Mouse (Mus musculus) layer of hippocampus, adult 6 months (tissue): ENCODE measurements around the gene Gnptg. TPM values are rescaled to one million over a fixed set of nuclear protein-coding genes. Genes with fewer than 3 reads are reported as not detected.

ENCODE experiments used
- long read RNA-seq, 2 experiments: library from polyadenylated mRNA; unstranded; transcript quantifications; one replicate each; pipeline ENCODE4 v2.0.0; 2019 to 2020
- microRNA-seq: library from miRNA; unstranded; fragments of <30 nt; microRNA quantifications from one replicate; pipeline ENCODE4 v1.2.0, GENCODE M21; 2020
- polyA plus RNA-seq: library from polyadenylated mRNA; unstranded; fragments of <200 nt; fragmentation: Nextera tagmentation; gene quantifications from 2 replicates; pipeline ENCODE4 v1.2.3, GENCODE M21; 2021

Gnptg gene
- 90.7 and 91.3 TPM in 2 replicates for polyA plus RNA-seq
- long read RNA-seq, experiment 1, transcript Gnptg-201 (11 exons, 1,234 nt) = major isoform, 61 of 111 reads
- long read RNA-seq, experiment 1, partial matches to known transcripts = 19 of 111 reads
- long read RNA-seq, experiment 1, other reads (novel, unspliced or antisense) = 30 of 111 reads
- long read RNA-seq, experiment 2, transcript Gnptg-201 (11 exons, 1,234 nt) = major isoform, 105 of 195 reads
- long read RNA-seq, experiment 2, partial matches to known transcripts = 8 of 195 reads
- long read RNA-seq, experiment 2, other reads (novel, unspliced or antisense) = 82 of 195 reads

DNA sequence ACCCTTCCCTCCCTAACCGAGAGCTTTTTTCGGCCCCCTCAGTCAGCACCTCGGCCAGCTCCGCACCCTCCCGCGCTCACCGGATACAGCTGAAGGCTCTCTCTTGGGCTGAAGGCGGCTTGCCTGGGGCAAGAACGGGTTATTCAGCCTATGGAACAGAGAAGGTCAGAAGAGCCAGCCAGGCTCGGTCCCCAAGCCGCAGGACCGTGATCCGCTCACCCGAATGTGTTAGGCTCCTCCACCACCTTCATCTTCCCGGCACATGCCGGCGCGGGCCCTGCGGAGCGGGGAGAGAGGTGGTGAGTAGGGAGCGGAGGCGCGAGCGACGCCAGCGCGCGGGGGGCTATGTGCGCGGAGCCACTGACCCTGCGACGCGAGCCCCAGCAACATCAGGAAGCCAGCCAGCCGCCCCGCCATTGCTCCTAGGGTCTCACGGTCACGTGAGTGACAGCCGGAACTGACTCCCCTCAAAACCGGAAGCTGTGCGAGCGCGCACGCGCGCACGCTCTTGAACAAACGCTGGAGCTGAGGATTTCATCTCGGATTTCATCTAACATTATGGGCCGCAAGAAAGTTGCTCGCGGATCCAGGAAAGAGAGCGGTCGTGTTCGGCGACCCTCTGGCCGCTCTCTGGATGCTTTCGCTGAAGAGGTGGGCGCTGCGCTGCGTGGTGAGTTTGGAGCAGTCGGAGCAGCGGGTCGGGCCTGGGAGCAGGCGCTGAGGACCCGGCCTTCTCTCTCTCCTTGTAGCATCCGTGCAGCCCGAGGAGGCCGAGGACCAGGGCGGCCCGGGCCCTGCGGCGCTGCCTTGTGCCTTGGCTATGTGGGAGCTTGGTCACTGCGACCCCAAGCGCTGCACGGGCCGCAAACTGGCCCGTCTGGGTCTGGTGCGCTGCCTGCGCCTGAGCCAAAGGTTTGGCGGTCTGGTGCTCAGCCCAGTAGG, at the start of gene Gnptg, which contains the start of gene Tsr3:
Gene Gnptg, minus strand, starts transcription at position 430 of the 942 bp plus-strand sequence.
Gene Tsr3, plus strand, starts transcription at position 476 of the 942 bp plus-strand sequence.

DNA sequence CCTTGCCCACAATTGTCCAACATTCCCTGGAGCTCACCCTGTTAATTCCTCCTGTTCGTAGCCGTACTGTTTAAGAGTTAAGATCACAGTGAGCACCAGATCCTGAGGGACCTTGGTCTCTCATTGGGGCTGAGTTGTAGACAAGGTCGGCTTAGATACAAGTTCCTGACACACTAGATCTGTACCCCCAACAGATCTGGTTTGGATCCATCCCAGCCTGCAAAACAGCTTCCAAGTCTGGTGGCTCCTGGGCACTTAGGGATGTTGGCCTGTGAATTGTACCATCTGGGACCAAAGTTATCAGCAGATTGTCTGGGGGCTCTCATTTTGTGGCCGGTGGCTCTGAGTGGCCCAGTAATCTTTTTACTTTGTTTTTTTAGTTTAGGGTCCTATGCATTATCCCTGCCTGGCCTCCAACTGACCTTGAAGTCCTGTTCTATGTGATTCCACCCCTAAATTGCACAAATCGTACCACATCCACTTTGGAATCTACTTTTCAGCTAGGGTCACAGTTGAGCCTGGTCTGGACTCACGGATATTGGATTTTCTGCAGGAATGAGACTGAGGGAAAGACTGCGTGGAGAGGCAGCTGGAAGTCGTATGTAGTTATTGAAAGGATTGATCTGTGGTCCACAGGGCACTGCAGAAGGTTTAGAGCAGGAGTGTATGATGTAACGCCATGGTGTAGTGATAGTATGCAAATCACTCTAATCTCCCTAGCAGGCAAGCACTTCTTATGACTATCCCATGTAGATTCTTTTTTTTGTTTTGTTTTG, 34.8 kb upstream of the Gnptg start, which contains the start of gene Ube2i:
Gene Ube2i, minus strand, starts transcription at position 52 of the 776 bp plus-strand sequence.

DNA sequence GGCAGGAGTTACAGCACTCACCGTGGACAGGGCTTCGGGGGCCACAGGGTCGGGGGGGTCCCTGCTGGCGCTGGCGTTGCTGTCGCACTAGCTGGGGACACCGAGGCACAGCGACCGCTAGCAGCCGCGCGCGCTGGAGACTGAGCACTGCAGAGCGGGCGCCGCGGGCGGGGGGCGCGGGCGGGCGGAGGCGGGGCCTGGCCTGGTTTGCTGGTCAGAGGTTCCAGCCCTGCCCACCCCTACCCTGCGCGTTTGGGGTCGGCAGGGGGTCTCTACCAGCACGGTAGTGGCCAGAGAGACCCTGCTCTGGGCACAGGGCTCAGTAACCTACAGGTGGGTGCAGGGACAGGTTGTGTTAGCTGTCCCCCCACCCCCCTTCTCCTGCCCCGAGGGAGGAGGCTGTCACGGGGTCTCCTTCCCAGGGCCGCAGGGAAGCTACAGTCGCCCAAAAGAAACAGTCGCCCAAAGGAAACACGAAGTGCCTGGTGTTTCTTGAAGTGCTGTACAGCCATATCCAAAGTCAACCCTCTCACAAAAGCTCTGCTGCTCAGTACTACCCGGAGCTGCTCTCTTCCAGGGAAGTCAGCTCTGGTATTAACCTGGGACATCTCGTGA, 16.3 kb upstream of the Gnptg start, which contains the start of gene Baiap3:
Gene Baiap3, minus strand, starts transcription at position 225 of the 615 bp plus-strand sequence.

DNA sequence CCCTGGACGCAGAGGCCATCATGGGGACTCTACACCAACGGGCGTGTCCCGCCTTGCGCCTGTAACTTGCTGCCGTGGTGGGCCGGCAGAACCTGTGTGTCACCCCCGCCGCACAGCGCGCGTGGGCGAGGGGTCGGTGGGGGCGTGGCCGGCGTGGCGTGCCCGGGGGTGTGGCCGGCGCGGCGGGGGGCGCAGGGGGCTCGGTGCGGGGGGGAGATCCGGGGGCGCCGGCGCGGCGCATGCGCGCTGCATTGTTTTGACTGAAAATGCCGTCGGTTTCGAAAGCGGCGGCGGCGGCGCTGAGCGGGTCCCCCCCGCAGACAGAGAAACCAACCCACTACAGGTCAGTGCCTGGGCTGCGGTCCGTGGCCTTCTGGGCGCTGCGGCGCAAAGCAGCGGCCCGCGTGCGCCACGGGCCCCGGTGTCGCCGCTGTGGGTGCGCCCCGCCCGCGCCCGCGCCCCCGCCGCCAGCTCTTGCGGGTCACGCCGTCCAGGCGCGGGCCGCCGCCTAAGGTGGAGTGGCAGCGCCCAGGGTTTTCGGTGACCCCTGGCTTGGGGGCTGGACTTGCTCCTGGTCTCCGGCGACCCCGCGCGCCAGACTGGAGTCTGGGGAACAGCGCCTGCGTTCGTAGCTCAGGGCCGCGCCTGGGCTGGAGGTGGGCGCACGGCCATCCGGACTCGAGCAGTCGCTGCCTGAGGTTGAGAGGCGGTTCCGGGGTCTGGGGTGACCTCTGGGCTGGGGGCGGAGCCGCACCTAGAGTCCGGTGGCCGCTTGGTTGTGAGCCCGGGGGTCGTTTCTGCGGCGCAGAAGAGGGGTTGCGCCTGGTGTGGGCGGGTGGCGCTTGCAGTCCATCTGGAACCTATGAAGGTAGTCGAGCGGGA, 51.5 kb downstream of the Gnptg start, which contains the start of gene Unkl:
Gene Unkl, plus strand, starts transcription at position 248 of the 882 bp plus-strand sequence.

DNA sequence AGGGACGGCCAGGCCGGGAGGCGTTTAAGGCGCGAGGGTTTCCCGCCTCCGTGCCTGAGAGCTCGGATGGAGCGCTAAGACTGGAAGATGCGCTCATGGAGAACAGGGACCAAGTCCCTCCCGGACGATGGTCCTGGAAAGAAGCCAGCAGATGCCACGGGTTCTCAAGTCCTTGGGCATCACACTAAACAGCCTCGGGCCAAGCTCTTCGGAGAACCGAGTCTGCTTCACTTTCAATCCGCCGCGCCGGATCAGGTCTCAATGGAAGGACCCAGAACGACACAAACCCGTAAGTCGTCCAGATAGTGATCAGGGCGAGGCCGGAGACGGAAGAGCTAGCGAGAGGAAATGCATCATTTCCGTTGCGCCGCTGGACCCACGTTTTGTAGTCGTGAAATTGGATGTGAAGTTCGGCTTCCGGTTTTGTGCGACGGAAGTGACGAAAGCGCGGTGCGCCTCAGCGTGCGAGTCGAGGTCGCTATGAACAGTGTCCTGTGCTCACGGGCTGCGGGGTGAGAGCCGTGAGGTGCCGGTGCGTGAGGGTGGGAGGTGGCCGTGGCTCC, 55.7 kb downstream of the Gnptg start, which contains the start of gene BC003965:
Gene BC003965, plus strand, starts transcription at position 426 of the 563 bp plus-strand sequence.

Small RNA genes within 50 kb of the gene (microRNA-seq; reads per million reads assigned to microRNA genes)
- gene Mir3547 = 186 reads per million, percentile 65 among the genes with 10 or more reads in this experiment

Other genes starting within 250 kb of the Gnptg start
- gene Cramp1l, start 224.3 kb downstream of the Gnptg start, polyA plus RNA-seq = 6.2 and 7.0 TPM in 2 replicates
- 4.3 and 6.4 TPM in 2 replicates for gene Ift140, start 224.0 kb downstream of the Gnptg start, polyA plus RNA-seq
- gene Tmem204, start 156.5 kb downstream of the Gnptg start, polyA plus RNA-seq = 15.0 and 15.1 TPM in 2 replicates
- 9.6 and 9.7 TPM in 2 replicates for gene Telo2, start 124.2 kb downstream of the Gnptg start, polyA plus RNA-seq
- 0.79 and 0.80 TPM in 2 replicates for gene Ptx4, start 119.4 kb downstream of the Gnptg start, polyA plus RNA-seq
- gene Clcn7, start 106.7 kb downstream of the Gnptg start, polyA plus RNA-seq = 31.4 and 33.7 TPM in 2 replicates
- gene Ccdc154, start 77.7 kb downstream of the Gnptg start, polyA plus RNA-seq = not detected in 2 replicates
- not detected in 2 replicates for gene Gm38655, start 64.7 kb downstream of the Gnptg start, polyA plus RNA-seq
- gene BC003965, start 55.6 kb downstream of the Gnptg start, polyA plus RNA-seq = 23.3 and 25.0 TPM in 2 replicates
- gene Unkl, start 51.7 kb downstream of the Gnptg start, polyA plus RNA-seq = 15.3 and 15.6 TPM in 2 replicates
- gene Tsr3, start within 50 bp of the Gnptg start, polyA plus RNA-seq = 58.8 and 62.6 TPM in 2 replicates
- 3.0 and 4.2 TPM in 2 replicates for gene Baiap3, start 16.2 kb upstream of the Gnptg start, polyA plus RNA-seq
- 235 and 259 TPM in 2 replicates for gene Ube2i, start 34.5 kb upstream of the Gnptg start, polyA plus RNA-seq
- not detected in 2 replicates for gene Prss34, start 58.3 kb upstream of the Gnptg start, polyA plus RNA-seq
- not detected in 2 replicates for gene Prss28, start 68.5 kb upstream of the Gnptg start, polyA plus RNA-seq
- gene Prss29, start 78.5 kb upstream of the Gnptg start, polyA plus RNA-seq = not detected in 2 replicates
- gene Tpsab1, start 105.4 kb upstream of the Gnptg start, polyA plus RNA-seq = not detected in 2 replicates
- not detected in 2 replicates for gene Tpsb2, start 126.2 kb upstream of the Gnptg start, polyA plus RNA-seq
- gene Tpsg1, start 129.1 kb upstream of the Gnptg start, polyA plus RNA-seq = not detected in 2 replicates
- gene Cacna1h, start 193.7 kb upstream of the Gnptg start, polyA plus RNA-seq = 16.4 and 17.4 TPM in 2 replicates
- 1.8 and 2.0 TPM in 2 replicates for gene Tekt4, start 214.5 kb upstream of the Gnptg start, polyA plus RNA-seq